Mouse (Mus musculus): ENCODE measurements around the gene Crybg2.

DNA sequence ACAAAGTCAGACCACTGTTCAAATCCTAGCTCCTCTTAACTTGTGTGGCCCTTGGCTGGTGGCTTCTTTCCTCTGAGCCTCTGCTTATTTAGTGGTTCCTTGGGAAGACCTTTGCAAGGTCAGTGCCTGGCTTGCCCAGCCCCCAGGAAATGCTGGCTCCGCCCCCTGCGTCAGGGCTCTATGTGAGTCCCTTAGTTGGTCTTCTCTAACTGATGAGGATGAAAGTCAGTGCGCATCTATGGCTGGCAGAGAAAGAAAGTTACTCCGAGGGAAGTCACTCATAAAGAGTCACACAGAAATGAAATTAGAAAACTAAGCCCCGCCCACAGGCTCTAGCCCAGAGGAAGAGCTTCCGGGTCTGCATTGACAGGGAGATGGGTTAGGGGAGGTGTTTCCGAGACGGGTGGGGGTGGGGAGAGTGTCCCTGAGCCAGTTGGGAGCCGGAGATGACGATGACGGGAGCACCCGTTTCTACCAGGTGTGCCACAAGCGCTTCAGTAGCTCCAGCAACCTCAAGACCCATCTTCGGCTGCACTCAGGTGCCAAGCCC, 2.4 kb upstream of the Crybg2 start:
- no peak for TF ChIP-seq POLR2A (IDR thresholded peaks at IDR 0.05; ENCODE audit: extremely low read depth, insufficient read depth, low read length)
- no peak for TF ChIP-seq CTCF (IDR thresholded peaks at IDR 0.05; ENCODE audit: extremely low read depth, insufficient read depth, low read length)

All from cortical plate, adult 2 months (tissue).